Mouse (Mus musculus): ENCODE results near the gene Whrn. TPM values are rescaled to one million over a fixed set of nuclear protein-coding genes. Genes with fewer than 3 reads are reported as not detected.

Gene Whrn
- total RNA-seq (2017), result 13.3 and 21.5 TPM in 2 replicates

GRCm38 (mm10) chr4:63495915-63496278 is at the start of gene Whrn:
Whrn (minus strand) TSS chr4:63495991.
- peak; percentile 44 for ATAC-seq (ENCODE audit: extremely low read depth, insufficient number of reproducible peaks, low FRiP score, poor library complexity, severe bottlenecking)

DNA sequence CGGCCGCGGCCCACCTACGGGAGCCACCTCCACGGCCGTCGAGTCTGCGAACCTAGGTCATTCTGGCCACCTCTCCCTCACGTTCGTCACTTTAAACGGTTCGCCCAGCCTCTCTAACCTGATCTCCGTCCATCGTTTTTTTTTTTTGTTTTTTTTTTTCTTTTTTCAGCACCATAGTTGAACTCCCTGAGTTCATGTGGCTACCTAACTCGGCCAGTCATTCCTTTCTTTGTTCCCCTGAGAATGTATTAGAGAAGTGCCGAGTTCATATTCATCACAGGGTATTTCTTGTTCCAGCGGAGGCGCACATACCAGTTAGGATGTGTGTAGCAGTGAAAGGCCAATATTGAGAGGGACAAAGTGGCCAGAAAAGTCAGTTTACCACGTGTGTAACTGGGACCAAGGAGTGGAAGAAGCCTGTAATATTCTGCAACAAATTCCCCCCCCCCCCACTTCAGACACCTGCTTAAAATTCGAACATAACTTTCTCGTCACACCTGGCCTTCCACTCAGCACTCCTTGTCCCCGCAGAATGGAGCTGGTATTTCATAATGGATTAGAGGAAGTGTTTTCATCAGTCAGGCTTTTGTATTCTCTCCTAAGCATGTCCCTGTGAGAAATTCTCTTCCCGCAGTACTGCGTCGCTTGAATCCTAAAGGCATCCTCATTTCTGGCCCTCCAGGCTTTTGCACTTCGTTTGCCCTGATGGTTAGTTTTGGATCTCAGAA is 49.6 kb upstream of the Whrn start:
- no peak for ATAC-seq (ENCODE audit: extremely low read depth, insufficient number of reproducible peaks, low FRiP score, poor library complexity, severe bottlenecking)

- peak; percentile 87 for ATAC-seq (ENCODE audit: extremely low read depth, insufficient number of reproducible peaks, low FRiP score, poor library complexity, severe bottlenecking)
These were observed 48.9 kb upstream of the Whrn start, which contains the start of gene Atp6v1g1 for GRCm38 (mm10) chr4:63544494-63545230. Atp6v1g1 (plus strand) TSS chr4:63544772.

- no peak for ATAC-seq (ENCODE audit: extremely low read depth, insufficient number of reproducible peaks, low FRiP score, poor library complexity, severe bottlenecking)
These were observed 48.1 kb upstream of the Whrn start for GRCm38 (mm10) chr4:63543746-63544493.

DNA sequence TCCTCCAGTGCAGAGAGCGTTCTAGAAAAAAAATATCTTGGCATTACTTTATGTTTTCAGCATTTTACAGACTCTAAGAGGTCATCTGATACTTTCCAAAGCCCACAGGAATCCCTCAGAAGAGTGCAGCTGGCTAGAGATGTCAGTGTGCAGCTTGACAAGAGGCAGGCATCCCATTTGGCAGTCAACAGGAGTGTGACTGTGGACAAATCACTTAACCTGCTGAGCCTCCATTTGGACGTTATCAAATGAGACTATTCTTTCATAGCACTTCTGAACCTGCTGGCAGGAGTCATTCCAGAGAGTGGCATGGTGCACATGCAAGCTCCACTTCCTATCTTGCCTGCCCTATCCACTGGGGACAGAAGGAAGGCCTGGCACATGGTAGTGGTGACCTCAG is 46.4 kb upstream of the Whrn start:
- ATAC-seq (ENCODE audit: extremely low read depth, insufficient number of reproducible peaks, low FRiP score, poor library complexity, severe bottlenecking), result no peak

DNA sequence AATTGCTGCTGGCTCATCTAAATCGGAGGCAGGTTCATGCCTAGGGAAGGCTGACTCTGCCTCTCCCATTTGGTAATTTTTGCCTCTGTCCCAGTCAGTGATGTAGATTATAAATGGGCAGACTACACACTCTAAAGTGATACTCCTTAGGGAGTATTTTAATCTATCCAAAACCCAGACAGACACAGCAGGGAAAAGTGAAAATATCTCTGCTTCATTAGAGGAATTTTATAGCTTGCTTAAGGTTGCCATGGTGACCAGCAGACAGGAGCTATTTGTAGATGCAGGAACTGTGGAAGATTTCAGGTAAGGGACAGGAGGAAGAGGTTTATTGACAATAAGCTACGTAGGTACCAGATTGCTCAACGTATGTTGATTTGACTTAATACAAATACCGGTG is 41.8 kb upstream of the Whrn start:
- no peak for ATAC-seq (ENCODE audit: extremely low read depth, insufficient number of reproducible peaks, low FRiP score, poor library complexity, severe bottlenecking)

- no peak for ATAC-seq (ENCODE audit: extremely low read depth, insufficient number of reproducible peaks, low FRiP score, poor library complexity, severe bottlenecking)
These were observed 34.6 kb upstream of the Whrn start for GRCm38 (mm10) chr4:63530409-63530808.

- ATAC-seq (ENCODE audit: extremely low read depth, insufficient number of reproducible peaks, low FRiP score, poor library complexity, severe bottlenecking), result no peak
These were observed 33.2 kb upstream of the Whrn start for GRCm38 (mm10) chr4:63528946-63529345.

DNA sequence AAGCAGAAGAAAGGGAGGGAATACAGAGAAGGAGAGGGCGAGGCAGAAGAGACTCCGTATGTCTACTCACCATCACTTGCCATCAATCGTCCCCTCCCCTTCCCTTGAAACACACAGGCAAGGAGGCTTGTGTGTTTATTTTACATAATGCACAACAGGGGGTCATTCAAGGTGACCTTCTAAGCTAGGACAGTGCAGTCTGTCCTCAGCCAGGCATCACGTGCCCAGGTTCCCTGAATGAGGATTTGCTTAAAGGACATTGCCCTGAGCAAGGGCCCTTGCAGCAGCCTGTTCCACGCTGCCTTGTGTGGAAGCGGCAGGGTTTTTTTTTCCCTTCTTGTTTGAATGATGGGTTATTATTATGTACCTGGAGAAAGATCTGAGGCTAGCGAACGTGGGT is 29.7 kb upstream of the Whrn start:
- ATAC-seq (ENCODE audit: extremely low read depth, insufficient number of reproducible peaks, low FRiP score, poor library complexity, severe bottlenecking), result no peak

- ATAC-seq (ENCODE audit: extremely low read depth, insufficient number of reproducible peaks, low FRiP score, poor library complexity, severe bottlenecking), result no peak
These were observed 26.1 kb upstream of the Whrn start for GRCm38 (mm10) chr4:63521813-63522419.

GRCm38 (mm10) chr4:63515021-63515420 is 19.2 kb upstream of the Whrn start:
- no peak for ATAC-seq (ENCODE audit: extremely low read depth, insufficient number of reproducible peaks, low FRiP score, poor library complexity, severe bottlenecking)

- no peak for ATAC-seq (ENCODE audit: extremely low read depth, insufficient number of reproducible peaks, low FRiP score, poor library complexity, severe bottlenecking)
These were observed 18.7 kb upstream of the Whrn start for GRCm38 (mm10) chr4:63514454-63514984.

GRCm38 (mm10) chr4:63512921-63513320 is 17.1 kb upstream of the Whrn start:
- ATAC-seq (ENCODE audit: extremely low read depth, insufficient number of reproducible peaks, low FRiP score, poor library complexity, severe bottlenecking), result no peak

DNA sequence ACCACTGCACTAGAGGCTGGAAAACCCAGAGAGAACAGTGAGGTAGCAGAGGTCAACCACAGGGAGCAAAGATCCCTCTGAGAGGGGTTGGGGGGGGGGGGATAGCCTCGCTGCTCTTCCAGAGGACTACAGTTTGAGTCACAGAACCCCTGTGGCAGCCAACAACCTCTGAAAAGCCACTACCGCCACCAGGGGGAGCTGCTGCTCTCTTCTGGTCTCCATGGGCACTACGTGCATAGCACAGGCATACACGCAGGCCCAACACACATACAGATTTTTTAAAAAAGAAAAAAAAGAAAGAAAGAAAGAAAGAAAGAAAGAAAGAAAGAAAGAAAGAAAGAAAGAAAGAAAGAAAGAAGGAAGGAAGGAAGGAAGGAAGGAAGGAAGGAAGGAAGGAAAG is 12.4 kb upstream of the Whrn start:
- peak; percentile 90 for ATAC-seq (ENCODE audit: extremely low read depth, insufficient number of reproducible peaks, low FRiP score, poor library complexity, severe bottlenecking)

DNA sequence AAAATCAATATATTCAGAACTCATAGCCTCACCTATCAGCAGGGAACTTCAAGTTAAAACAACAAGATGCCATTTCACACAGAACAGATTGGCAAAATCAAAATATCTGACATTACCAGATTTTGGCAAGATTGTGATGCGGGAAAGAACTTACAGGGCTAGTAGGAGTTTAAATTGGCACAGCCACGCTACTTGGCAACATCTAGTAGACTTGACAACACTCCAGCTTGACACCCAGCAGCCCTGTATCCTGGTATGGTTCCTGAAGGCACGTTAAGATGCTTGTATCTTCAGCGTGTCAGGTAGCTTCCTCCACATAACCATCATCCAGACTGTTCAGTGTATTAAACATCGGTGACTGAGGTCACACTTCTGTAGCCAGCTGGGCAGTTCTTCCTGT is 11.7 kb upstream of the Whrn start:
- ATAC-seq (ENCODE audit: extremely low read depth, insufficient number of reproducible peaks, low FRiP score, poor library complexity, severe bottlenecking), result no peak

- ATAC-seq (ENCODE audit: extremely low read depth, insufficient number of reproducible peaks, low FRiP score, poor library complexity, severe bottlenecking), result no peak
These were observed 8.2 kb upstream of the Whrn start for GRCm38 (mm10) chr4:63503949-63504348.

GRCm38 (mm10) chr4:63501050-63501449 is 5.3 kb upstream of the Whrn start:
- no peak for ATAC-seq (ENCODE audit: extremely low read depth, insufficient number of reproducible peaks, low FRiP score, poor library complexity, severe bottlenecking)

- peak; percentile 31; the same call in 1 of the 2 replicates for ATAC-seq (ENCODE audit: extremely low read depth, insufficient number of reproducible peaks, low FRiP score, poor library complexity, severe bottlenecking)
These were observed 2.6 kb upstream of the Whrn start for GRCm38 (mm10) chr4:63498346-63498745.

- ATAC-seq (ENCODE audit: extremely low read depth, insufficient number of reproducible peaks, low FRiP score, poor library complexity, severe bottlenecking), result no peak
These were observed 521 bp upstream of the Whrn start for GRCm38 (mm10) chr4:63496312-63496711.

Measured in neutrophil, adult 5-6 weeks (primary cell).